In genomic region chr13:8424019-8424719, GRCm38 (mm10) we compare ENCODE assay signal across 21 mouse cellular contexts.
"Had no signal": no experiment of that assay in that cellular context is flagged by ENCODE, and none has a peak within 500 bp of the region (broad histone marks: within the 10 kb centered on the region; RNA-seq: fewer than 3 reads in every experiment).

No protein-coding gene starts in this region.

- H3K9me3 ChIP-seq: limb, embryonic 12.5 days; limb, embryonic 15.5 days; megakaryocyte, embryonic 14.5 days; midbrain, embryonic 10.5 days; midbrain, embryonic 13.5 days had no signal

- H3K27ac ChIP-seq: left cerebral cortex, adult 2 months; limb, embryonic 12.5 days; limb, embryonic 15.5 days; liver, embryonic 14.5 days; midbrain, embryonic 10.5 days; midbrain, embryonic 13.5 days had no signal

- H3K4me3 ChIP-seq: left cerebral cortex, adult 2 months; limb, embryonic 12.5 days; limb, embryonic 15.5 days; megakaryocyte, embryonic 14.5 days; midbrain, embryonic 10.5 days; midbrain, embryonic 13.5 days; myocyte had no signal

- H3K4me1 ChIP-seq: limb, embryonic 12.5 days; limb, embryonic 15.5 days; megakaryocyte, embryonic 14.5 days; midbrain, embryonic 10.5 days; midbrain, embryonic 13.5 days had no signal

- H3K4me2 ChIP-seq: limb, embryonic 12.5 days; limb, embryonic 15.5 days; liver, embryonic 11.5 days; lung, embryonic 14.5 days; midbrain, embryonic 13.5 days had no signal

- H3K27me3 ChIP-seq: limb, embryonic 12.5 days; limb, embryonic 15.5 days; megakaryocyte, embryonic 14.5 days; midbrain, embryonic 13.5 days had no signal

- DNase-seq: kidney, adult 18-20 months; kidney, adult 9 months; kidney, postnatal 14 days; kidney, postnatal 4 days; layer of hippocampus, adult 9-11 months; liver, postnatal 0 days; lung, embryonic 14.5 days; lung, postnatal 36 days; thymus, adult 18-20 months; thymus, postnatal 36 days had no signal

- H3K36me3 ChIP-seq: limb, embryonic 12.5 days; limb, embryonic 15.5 days; midbrain, embryonic 10.5 days; midbrain, embryonic 13.5 days had no signal

- ATAC-seq: liver, postnatal 0 days; lung, postnatal 0 days; midbrain, embryonic 13.5 days; midbrain, embryonic 16.5 days had no signal

- H3K9ac ChIP-seq: limb, embryonic 12.5 days; limb, embryonic 15.5 days; liver, embryonic 14.5 days; liver, postnatal 0 days; lung, embryonic 14.5 days; midbrain, embryonic 13.5 days had no signal
